Mouse (Mus musculus) cortical plate, adult 2 months (tissue): ENCODE data around the gene 3110082J24Rik.

ENCODE experiments used
- CTCF ChIP-seq: fragments of 200-500 bp; IDR thresholded peaks from 2 replicates; pipeline ENCODE4 v1.5.1; 2011; ENCODE audit warnings: mild to moderate bottlenecking, control low read depth, low read length; ENCODE audit not compliant: insufficient read depth; ENCODE audit errors: extremely low read depth
- POLR2A ChIP-seq: fragments of 200-500 bp; IDR thresholded peaks from 2 replicates; pipeline ENCODE4 v1.6.1; 2011; ENCODE audit warnings: mild to moderate bottlenecking, low read length, control low read depth; ENCODE audit not compliant: insufficient read depth; ENCODE audit errors: extremely low read depth

DNA sequence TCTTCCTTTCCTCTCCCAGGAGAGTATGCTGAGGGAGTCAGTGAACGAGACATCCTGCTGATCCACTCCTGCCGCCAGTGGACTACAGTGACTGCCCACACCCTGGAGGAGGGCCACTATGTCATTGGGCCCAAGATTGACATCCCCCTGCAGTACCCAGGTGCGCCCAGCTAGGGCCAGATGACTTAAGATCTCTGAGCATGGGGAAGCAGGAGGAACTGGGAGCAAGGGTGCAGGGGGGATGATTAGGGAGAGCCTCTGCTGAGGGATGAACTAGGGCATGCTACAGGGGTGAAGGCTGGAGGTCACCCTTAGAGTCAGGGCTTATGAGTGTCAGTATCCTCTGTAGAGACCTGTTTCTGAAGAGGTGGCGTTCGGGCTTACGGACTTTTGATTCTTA, 2.3 kb upstream of the 3110082J24Rik start:
- no peak for TF ChIP-seq POLR2A
- TF ChIP-seq CTCF, result no peak
